Mouse (Mus musculus): Measurements from ENCODE around the gene Hypk.

Hypk gene

GRCm38 (mm10) chr2:121507173-121507950 lies 54.3 kb downstream of the Hypk start:
- DNase-seq = no peak

GRCm38 (mm10) chr2:121507951-121508330 lies 54.9 kb downstream of the Hypk start:
- no peak for DNase-seq

All from cerebellum, postnatal 14 days (tissue).